Mouse (Mus musculus): Measurements from ENCODE around the gene Lgi4.

DNA sequence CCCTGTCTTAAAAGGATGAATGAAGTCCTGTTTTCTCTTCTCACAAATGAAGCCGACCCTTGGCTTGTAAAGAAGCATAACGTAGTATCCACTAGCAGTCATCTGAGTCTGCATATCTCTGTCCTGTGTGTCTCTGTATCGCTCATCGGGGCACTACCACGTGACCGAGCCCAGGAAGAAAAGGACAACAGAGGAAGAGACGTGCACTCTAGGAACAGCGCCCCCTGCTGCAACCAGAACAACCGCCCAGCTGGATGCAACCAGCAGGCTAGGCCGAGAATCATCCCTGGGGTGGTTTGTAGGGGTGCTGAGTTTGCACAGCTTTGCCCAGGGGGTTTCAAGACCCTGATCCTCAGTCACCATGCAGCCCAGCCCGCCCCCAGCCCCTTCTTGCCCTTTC, 24.4 kb upstream of the Lgi4 start:
- no peak for TF ChIP-seq GATA1 (IDR thresholded peaks at IDR 0.05; ENCODE audit: borderline replicate concordance, low read length)
- no peak for TF ChIP-seq CTCF (IDR thresholded peaks at IDR 0.05; ENCODE audit: low read depth, low read length)
- TF ChIP-seq POLR2AphosphoS5 (IDR thresholded peaks at IDR 0.05; ENCODE audit: insufficient replicate concordance, low read depth, low read length), result no peak
- no peak for TF ChIP-seq TAL1 (conservative IDR thresholded peaks at IDR 0.05; ENCODE audit: low read depth, low read length)
